Mouse (Mus musculus): ENCODE data around the gene Trim30d. TPM values are rescaled to one million over a fixed set of nuclear protein-coding genes. Genes with fewer than 3 reads are reported as not detected.
"Not testable (repeated sequence)": the region's sequence is repeated elsewhere in the genome, so short reads cannot be mapped to it uniquely, and the experiment has no call there.

Trim30d gene
- total RNA-seq (2021): under 1 TPM; 0.68 to 0.92 TPM

DNA sequence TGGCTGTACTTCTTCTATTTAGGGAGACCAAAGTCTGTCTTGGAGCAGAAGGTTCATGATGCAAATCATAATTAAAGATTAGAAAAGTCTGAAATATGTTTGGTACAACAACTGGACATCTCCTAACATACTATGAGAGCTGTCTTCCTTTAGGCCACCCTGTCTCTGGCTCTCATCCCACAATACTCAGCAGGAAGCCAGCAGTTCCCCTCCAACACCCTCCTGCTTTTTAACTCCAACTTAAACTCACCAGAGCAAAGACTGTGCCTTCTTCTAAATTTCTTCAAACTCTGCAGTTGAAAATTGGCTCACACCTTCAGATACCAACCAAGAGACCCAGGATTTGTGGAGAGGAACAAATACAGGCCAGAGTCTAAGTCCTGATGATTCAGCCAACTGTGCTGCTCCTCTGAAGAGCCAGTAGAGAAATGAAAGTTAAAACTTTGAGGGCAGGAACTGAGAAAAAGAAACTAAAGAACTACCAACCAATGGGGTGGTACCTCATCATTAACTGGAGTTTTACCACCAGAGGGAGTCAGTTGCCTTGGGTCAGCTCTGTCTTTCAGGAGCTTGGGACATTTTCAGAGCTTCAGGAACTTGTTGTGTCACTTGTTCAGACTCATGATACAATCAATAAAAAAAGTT, at the start of gene Trim30d:
Gene Trim30d (minus strand): TSS at position 429 of the 645 bp plus-strand sequence.
- intact Hi-C loops (cut with DNase I): loop anchor here (5.0 kb wide), 1 partner anchor 60 kb away; no protein-coding TSS in a partner anchor
- DNase-seq: peak; percentile 2 to 11

- intact Hi-C loops (cut with DNase I): no loop called here
- no peak for DNase-seq
Measured at GRCm38 (mm10) chr7:104552700-104553099, 45.1 kb upstream of the Trim30d start.

DNA sequence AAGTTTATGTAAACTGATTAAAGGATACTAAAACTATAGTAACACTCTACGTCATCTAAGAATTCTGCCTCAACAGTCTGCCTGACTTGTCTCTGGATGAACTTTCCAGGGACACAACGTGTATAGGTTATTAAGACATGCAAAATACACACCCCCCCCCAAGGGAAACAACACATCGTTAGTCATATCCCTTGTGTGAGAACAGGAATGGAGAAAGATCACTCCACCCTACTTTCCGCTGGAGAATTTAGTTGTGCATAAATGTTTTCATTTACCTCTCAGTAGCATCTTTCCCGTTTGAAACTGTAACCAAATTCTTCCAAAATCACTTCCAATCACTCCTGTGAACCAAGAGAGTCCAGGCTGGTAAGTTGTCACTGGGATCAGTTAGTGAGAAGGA, 42.2 kb upstream of the Trim30d start, which contains the start of gene Olfr651:
Gene Olfr651 (plus strand): TSS at position 301 of the 400 bp plus-strand sequence.
- intact Hi-C loops (cut with DNase I): no loop called here
- no peak for DNase-seq

DNA sequence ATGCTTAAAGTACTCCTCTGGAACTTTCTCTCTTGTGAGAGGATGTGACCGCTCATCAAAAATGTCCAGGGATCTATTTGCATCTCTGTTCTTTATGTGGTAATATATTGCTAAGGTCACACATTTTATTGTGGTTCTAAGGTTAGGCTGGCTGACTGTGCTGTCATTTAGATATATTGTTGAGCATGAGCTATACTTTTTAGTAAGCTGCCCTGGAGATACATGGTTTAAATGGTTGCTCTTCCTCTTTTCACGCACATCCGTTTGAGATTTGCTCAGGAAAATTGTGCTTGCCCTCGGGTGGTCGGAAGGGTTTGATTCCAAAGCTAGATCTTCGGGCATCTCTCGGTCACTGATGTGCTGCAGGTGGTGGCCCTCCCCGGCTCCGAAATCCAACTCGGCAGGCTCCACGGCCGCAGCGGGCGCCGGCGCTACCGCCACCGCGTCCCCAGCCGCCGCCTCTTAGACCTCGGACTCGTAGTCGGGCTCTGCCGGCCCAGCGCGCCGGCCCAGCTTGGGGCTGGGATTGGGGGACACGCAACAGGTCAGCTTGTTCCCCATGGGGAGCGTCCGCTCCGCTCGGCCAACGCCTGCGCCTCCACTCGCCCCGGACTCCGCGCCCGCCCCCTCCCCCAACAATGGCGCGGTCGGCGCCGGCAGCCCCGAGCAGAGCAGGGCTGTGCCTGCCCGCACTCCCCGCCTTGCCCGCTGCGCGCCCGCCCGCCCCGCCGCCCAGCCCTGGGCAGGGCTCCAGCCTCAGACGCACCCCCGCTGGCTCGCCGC, 5.9 kb downstream of the Trim30d start:
- intact Hi-C loops (cut with DNase I): no loop called here
- DNase-seq: peak; percentile 2 to 10

- intact Hi-C loops (cut with DNase I); DNase-seq: not testable (repeated sequence)
Measured at GRCm38 (mm10) chr7:104501186-104501585, 6.5 kb downstream of the Trim30d start.

DNA sequence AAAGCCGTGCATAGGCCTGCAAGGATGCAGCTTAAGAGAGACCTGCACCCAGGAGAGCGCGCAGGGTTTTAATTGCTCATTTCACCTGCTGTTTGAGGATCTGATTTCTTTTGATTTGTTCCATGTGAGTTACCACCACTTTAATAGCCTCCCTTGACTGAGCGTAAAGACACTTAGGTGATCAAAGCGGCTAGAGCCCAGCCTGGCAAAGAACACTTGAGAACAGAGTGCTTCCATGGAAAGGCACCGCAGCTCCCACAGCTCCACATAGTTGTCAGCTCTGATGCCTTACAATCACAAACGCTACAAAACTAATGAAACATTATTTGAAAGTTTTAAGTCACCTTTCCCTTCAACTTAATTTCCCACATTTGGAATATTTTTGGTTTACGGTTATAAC, 8.2 kb downstream of the Trim30d start:
- intact Hi-C loops (cut with DNase I); DNase-seq: not testable (repeated sequence)

- intact Hi-C loops (cut with DNase I): loop anchor here (5.0 kb wide), 1 partner anchor 137 kb away; the partner anchor contains the start of gene Olfr655
- peak in 1 of 2 experiments; percentile 31 for DNase-seq
Measured at GRCm38 (mm10) chr7:104465065-104465744, 42.4 kb downstream of the Trim30d start, which contains the start of gene Trim30a. Gene Trim30a (minus strand): TSS chr7:104465193.

- intact Hi-C loops (cut with DNase I): loop anchor here (5.0 kb wide), 1 partner anchor 61 kb away; the partner anchor contains the start of gene Trim30d
- DNase-seq: peak; percentile 20 to 36
Measured at GRCm38 (mm10) chr7:104445961-104446645, 61.5 kb downstream of the Trim30d start.

Other genes with a start within 250 kb of the Trim30d start
- gene Trim5, start 219.8 kb downstream of the Trim30d start, total RNA-seq (2021): 1 to 10 TPM; 2.0 to 3.0 TPM
- 1 to 10 TPM; 6.6 to 9.2 TPM for gene Trim12a, start 192.4 kb downstream of the Trim30d start, total RNA-seq (2021)
- under 1 TPM; 0.36 to 0.54 TPM for gene Trim34b, start 178.4 kb downstream of the Trim30d start, total RNA-seq (2021)
- 1 to 10 TPM; 5.1 to 5.3 TPM for gene Trim12c, start 154.5 kb downstream of the Trim30d start, total RNA-seq (2021)
- under 1 TPM; 0.11 to 0.22 TPM for gene Trim30b, start 138.0 kb downstream of the Trim30d start, total RNA-seq (2021)
- gene Trim30c, start 107.0 kb downstream of the Trim30d start, total RNA-seq (2021): under 1 TPM in 1 of 2 experiments, not detected in 1; 0.41 TPM
- 1 to 10 TPM; 4.1 to 6.0 TPM for gene Trim30a, start 42.7 kb downstream of the Trim30d start, total RNA-seq (2021)
- not detected for gene Olfr651, start 42.3 kb upstream of the Trim30d start, total RNA-seq (2021)
- not detected for gene Olfr652, start 53.1 kb upstream of the Trim30d start, total RNA-seq (2021)
- gene Olfr653, start 69.5 kb upstream of the Trim30d start, total RNA-seq (2021): not detected
- gene Olfr654, start 79.2 kb upstream of the Trim30d start, total RNA-seq (2021): not detected
- gene Olfr655, start 93.9 kb upstream of the Trim30d start, total RNA-seq (2021): not detected
- not detected for gene Olfr656, start 106.1 kb upstream of the Trim30d start, total RNA-seq (2021)
- not detected for gene Olfr657, start 116.9 kb upstream of the Trim30d start, total RNA-seq (2021)
- gene Olfr658, start 139.5 kb upstream of the Trim30d start, total RNA-seq (2021): not detected
- not detected for gene Olfr659, start 158.9 kb upstream of the Trim30d start, total RNA-seq (2021)
- not detected for gene Olfr661, start 178.7 kb upstream of the Trim30d start, total RNA-seq (2021)

All from heart, postnatal 36 days (tissue).